Mouse (Mus musculus) monocyte, adult 2 months (primary cell): ENCODE data around the gene Hfe2.

ENCODE experiments used
- DNase-seq, 2 experiments: peaks; one replicate each; pipeline ENCODE4 v3.0.0; 2022; ENCODE audit warnings: low spot score in 2 of 2, low read depth in 1 of 2

Gene Hfe2

GRCm38 (mm10) chr3:96556651-96557635, 32.0 kb downstream of the Hfe2 start:
- DNase-seq, result no peak

GRCm38 (mm10) chr3:96557694-96558093, 32.7 kb downstream of the Hfe2 start, which contains the start of gene Txnip:
Gene Txnip (plus strand): TSS chr3:96557957.
- DNase-seq, result peak; percentile 97 to 98

- no peak for DNase-seq
Measured at GRCm38 (mm10) chr3:96558159-96558558, 33.2 kb downstream of the Hfe2 start.

GRCm38 (mm10) chr3:96558668-96559196, 33.8 kb downstream of the Hfe2 start:
- no peak for DNase-seq

- no peak for DNase-seq
Measured at GRCm38 (mm10) chr3:96559398-96559910, 34.5 kb downstream of the Hfe2 start.

GRCm38 (mm10) chr3:96559911-96560850, 35.2 kb downstream of the Hfe2 start:
- no peak for DNase-seq

GRCm38 (mm10) chr3:96560881-96561668, 36.1 kb downstream of the Hfe2 start:
- DNase-seq, result no peak

GRCm38 (mm10) chr3:96561946-96562681, 37.1 kb downstream of the Hfe2 start:
- no peak for DNase-seq

GRCm38 (mm10) chr3:96563267-96563666, 38.3 kb downstream of the Hfe2 start:
- DNase-seq, result no peak

GRCm38 (mm10) chr3:96563911-96564632, 39.1 kb downstream of the Hfe2 start:
- DNase-seq, result no peak

GRCm38 (mm10) chr3:96564633-96565032, 39.7 kb downstream of the Hfe2 start:
- peak in 1 of 2 experiments; percentile 48 for DNase-seq

GRCm38 (mm10) chr3:96565105-96565504, 40.1 kb downstream of the Hfe2 start:
- DNase-seq, result no peak

GRCm38 (mm10) chr3:96566661-96567450, 41.9 kb downstream of the Hfe2 start:
- DNase-seq, result no peak

GRCm38 (mm10) chr3:96568605-96569004, 43.6 kb downstream of the Hfe2 start:
- no peak for DNase-seq

- no peak for DNase-seq
Measured at GRCm38 (mm10) chr3:96569506-96569905, 44.5 kb downstream of the Hfe2 start.

- no peak for DNase-seq
Measured at GRCm38 (mm10) chr3:96569966-96570605, 45.1 kb downstream of the Hfe2 start.

- DNase-seq, result no peak
Measured at GRCm38 (mm10) chr3:96570643-96571042, 45.7 kb downstream of the Hfe2 start.

GRCm38 (mm10) chr3:96571336-96571735, 46.4 kb downstream of the Hfe2 start:
- DNase-seq, result no peak
